Mouse (Mus musculus): ENCODE results near the gene Arfgap1.

Arfgap1 gene

DNA sequence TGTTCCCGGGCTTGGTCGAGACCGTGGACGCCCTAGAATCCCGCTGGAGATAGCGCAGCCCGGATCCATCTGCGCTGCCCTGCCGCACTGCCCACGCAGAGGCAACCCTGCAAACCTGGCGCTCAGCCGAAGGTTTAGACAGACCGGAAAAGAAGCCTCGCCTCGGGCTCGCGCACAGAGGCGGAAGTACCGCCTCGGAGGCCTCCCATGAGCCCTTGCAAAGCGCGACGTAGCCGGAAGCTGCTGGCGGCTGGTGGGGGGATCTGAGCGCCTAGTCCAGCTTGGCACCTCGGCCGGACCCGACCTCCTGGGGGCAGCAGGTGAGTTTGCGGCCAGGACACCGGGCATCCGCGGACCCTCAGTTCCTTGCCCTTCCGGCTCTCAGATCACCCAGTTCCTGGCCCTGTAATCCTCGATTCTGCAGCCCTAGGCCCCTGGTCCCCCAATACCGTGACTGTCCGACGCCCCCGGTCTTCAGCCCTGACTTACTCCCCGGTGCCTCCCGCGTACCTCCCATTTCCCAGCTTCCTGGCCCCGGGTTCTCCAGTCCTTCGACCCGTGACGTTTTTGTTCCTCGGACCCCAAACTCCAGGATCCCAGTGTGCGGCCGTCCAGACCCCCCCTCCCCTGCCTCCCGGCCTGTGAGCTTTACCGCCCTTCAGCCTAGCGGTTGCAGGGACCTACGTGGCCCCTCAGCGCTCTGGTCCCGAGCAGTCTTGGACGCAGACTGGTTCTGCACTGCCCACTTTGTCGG lies at the start of gene Arfgap1:
TSS of gene Arfgap1 (plus strand) at position 216 of the 754 bp plus-strand sequence.
- DNase-seq (ENCODE audit: low read depth, low spot score): peak; percentile 85

DNA sequence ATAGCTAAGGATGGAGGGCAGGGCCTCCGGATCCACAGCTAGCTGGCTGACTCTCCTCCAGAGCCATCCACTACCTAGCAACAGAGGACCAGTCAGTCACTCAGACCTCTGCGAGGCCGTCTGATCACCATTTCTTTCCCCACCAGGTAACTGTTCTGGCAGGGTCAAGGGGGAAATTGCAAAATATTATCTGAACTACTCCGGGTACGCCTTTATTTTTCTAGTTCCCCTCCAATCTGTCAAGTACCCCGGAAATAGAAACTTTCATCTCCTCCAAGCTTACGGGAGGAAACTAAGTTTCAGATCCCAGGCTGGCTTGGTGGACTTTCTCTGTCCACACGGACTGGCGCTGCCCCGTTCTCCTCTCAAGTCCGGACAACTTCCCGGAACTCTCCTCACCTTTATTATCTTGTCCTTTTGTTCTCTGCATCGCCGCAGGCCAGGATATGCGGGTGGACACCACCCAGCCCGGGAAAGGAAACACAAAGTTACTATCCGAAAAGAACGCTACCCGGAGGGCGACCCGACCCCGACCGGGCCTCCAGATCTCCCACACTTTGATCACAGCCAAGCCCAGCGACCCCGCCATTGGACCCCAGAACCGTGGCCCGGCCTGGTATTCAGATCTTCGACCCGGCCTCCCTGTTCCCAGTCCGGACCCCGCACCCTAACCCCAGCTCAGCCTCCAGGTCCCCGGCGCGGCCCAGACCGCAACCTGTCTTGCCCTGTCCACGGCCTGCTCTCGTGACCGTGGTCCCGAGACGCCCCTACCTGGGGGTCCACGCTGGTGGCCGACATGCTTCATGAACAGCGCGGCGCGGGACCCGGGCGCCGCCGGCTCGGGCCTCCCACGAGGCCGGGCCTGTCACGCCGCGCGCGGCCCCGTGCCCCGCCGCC lies 46.9 kb upstream of the Arfgap1 start:
- DNase-seq (ENCODE audit: low read depth, low spot score): no peak

DNA sequence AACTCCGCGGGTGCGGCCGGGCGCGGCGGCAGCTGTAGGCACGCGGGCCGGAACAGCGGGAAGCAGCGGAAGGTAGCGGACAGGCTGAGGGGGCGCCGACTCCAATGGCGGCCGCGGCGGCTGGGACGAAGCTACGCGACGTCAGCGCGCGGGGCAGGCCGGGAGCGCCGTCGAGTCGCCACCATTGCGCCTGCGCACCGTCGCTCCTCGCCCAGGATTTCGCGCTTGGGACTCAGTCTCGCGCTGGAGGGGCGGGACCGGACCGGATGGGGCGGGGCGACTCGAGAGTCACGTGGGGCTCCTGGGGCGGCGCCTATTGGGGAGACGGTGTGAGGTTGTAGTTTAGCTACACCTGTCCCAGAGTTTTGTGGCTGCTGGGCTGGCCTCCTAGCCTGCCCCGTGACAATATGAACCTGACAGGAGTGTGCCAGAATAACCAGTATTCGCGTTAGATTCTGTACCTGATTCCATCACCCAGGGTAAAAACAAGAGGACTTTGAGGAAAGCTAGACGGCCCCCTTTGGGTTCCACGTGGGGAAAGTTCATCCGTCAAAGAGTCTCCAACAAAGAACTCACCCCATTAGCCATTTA lies 46.1 kb upstream of the Arfgap1 start, which contains the start of gene Ythdf1:
TSS of gene Ythdf1 (minus strand) at position 140 of the 591 bp plus-strand sequence.
- peak; percentile 93 for DNase-seq (ENCODE audit: low read depth, low spot score)

DNA sequence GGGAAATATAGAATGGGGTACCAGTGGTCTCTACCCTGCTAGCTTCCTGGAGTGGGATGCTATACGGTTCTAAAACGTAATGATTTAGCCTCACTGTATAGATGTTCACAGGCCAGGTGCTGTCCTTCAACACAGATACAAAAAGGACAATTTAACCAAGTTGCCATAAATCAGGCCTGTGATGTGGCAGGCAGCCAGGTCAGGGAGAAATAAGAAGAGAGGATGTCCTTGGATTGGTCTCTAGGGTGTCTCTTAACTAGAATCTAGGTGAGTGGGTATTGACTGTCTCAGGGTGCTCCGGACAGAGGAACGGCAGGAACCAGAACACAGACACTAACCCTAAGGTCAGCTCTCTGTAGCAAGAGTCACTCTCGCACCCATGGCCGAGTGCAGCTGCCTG lies 44.3 kb upstream of the Arfgap1 start:
- no peak for DNase-seq (ENCODE audit: low read depth, low spot score)

DNA sequence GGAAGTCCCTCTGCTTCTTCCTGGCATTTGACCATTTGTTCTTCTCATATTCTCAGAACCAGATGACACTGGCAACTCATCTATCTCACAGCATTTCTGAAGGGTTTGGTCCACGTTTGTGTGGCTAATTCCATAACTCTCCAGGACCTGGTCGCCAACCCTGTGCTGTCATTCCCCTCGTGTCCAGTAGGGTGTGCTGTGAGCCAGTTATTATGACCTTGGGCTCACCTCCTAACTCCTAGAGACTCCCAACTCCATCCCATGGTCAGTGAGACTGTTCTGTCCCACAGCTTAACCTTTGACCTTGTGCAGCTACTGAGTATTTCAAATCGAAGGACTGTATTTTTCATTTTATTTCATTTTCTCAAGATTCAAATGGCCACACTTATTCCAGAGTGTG lies 41.8 kb upstream of the Arfgap1 start:
- peak; percentile 73 for DNase-seq (ENCODE audit: low read depth, low spot score)

DNA sequence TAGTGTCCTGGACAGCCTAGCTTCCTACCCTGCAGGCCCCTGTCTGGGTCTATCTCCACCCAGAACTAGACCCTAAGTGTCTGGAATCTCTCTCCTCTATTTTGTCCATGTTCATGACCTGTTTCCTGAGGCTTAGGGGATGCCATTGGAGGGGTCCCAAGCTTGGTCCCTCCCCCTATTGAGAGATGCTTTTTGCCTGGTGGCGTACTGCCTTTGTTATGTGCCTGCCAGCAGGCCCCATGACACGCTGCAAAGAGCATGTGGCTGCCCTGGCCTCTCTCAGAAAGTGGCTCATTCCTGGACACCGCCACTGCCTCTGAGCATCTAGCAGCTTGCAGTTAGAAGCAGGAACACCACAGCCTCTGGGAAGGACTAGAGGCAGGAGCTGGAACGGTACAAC lies 38.3 kb upstream of the Arfgap1 start, which contains the start of gene Birc7:
TSS of gene Birc7 (plus strand) at position 301 of the 400 bp plus-strand sequence.
- no peak for DNase-seq (ENCODE audit: low read depth, low spot score)

DNA sequence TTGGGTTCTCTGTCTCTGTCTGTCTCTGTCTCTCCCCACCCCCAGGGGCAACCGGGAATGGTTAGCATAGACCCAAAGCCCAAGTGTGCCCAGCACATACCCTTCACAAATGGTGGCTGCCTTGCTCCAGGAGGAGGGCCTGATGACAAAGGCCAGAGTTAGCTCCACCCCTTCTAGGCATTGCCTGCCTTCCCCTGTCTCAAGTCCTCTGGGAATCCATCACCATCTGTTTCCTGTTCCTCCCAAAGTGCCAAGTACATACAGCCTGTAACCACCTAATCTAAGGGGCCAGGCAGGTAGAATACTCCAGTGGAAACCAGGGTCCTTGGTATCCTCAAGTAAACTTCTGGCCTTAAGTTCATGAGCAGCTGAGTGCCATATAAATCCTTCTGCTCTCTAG lies 34.6 kb upstream of the Arfgap1 start:
- DNase-seq (ENCODE audit: low read depth, low spot score): no peak

DNA sequence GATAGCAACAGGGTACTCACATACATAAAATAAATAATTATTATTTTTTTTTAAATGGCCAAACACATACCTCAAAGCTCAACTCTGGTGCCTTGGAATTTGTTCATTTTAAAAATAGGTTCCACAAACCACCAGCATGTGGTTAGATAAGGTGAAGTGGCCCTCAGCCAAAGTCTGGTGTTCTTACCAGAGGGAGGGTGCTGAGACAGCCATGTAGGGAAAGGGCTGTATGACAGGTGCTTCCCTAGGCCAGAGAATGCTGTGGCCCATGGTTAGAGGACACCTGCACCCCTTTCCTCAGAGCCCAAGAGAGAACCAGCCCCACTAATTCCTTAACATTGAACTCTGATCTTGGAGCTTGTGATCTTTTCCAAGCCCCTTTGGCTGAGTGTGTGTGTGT lies 26.8 kb upstream of the Arfgap1 start:
- DNase-seq (ENCODE audit: low read depth, low spot score): no peak

DNA sequence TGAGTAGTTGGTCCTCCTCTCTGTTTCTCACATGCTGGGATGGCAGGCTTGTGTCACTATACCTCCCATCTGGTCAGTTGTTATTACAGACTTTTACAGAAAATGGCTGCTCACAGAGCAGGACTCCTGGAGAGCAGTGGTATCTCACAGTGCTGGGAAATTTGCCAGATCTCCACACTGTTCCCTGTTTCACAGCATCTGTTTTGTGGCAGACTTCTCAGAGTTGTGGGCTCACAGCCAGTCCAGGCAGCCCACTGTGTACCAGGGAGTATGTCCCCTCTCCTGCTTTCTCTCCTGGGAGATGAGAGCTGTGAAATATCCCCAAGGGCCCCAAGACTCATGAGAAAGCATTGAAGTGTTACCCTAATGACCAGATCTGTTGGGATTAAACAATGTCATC lies 25.2 kb upstream of the Arfgap1 start:
- DNase-seq (ENCODE audit: low read depth, low spot score): no peak

DNA sequence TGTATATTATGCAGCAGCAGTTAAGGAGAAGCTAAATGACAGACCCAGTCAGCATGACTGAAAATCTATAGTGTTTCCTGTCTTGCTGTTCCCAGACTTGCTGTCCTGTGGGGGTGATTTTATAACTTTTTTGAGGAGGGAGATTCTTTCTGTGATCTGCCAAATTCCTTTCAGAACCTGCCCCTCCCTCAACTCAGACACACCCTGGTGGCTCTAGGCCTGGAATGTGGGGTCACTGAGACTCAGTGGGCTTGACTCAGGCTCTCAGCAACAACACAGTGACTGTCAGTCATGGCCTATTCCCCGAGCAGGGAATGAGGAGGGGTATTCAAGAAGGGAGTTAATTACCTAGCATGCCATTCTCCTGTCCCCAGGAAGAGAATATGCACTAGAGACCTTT lies 17.1 kb upstream of the Arfgap1 start:
- no peak for DNase-seq (ENCODE audit: low read depth, low spot score)

DNA sequence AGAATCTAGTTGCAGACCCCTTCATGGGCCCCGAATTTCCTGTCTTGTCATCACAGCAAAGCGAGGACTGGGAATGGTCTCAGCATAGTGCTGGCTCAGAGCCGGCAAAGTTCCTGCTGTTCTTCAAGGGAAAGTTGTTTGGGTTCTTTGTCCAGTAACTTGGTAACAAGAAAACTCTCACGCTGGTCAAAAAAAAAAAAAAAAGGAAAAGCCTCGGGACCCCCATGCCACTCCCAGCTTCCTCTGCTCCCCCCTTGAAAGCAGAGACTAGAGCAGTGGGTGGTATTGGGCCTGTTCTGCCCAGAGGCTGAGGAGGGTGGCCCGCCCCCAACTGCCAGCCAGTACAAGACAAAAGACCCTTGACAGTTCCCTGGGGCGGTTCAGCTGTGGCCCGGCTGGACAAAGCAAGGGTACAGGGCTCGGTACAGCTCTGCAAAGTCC lies 14.3 kb upstream of the Arfgap1 start:
- no peak for DNase-seq (ENCODE audit: low read depth, low spot score)

DNA sequence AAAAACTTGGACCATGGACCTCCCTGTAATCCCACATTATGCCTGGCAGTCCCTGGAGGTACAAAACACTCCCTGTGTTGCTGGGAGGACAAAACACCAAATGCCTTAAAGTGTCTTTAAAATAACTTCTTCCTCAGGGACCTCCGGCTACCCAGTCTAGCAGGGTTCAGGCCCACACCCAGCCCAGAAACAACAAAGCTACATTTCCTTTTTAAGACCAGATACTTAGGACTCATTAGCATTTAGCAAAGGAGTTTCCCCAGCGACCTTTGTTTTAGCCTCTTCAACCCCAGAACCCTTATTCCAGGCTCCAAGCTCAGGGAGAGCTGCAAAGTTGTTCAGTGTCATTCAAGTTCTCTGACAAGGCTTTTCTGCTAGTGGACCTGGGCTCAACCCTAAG lies 13.4 kb upstream of the Arfgap1 start:
- no peak for DNase-seq (ENCODE audit: low read depth, low spot score)

DNA sequence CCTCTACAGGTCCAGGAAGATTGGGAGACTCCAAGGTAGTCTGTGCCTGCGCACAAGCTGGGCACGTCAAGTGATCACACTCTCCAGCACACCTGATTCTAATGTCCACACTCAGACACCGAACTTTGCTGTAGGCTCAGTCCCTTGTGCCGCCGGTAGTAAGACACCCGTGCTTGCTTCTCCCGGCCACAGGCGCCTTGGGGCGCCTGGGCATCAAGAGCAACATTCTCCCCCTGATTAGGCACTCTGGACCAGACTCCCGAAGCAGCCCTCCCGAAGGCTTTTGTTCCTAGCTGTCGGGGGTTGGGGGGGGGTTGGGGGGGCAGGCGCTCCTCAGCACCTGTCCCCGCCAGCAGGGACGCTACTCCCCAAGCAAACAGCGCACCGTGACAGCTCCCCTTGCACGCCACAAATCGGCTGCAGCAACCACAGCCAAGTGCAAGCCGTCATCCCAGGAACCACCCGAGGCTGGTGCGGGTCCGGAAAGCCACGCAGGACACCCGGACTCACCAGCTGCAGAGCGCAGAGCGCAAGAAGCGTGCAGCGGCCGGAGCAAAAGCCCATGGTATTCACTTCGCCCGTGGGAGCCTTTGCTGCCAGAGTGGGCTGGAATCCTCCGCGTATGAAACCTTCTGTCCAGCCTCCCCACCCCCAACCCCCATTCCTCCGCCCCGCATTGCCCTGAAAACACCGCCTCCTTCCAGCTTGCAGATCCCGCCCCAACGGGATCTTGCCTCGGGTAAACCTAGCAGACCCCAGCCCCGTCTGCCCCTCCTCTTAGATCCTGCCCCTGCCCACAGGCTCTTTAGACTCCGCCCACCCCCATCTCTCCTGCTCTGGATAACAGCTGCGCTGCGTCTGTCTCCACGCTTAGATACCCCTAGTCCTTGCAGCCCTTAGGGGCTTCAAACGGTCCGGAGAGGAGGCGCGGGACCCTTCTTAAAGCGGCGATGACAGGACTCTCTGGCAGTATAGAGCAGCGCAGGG lies 12.7 kb upstream of the Arfgap1 start, which contains the start of gene Nkain4:
TSS of gene Nkain4 (minus strand) at position 639 of the 987 bp plus-strand sequence.
- DNase-seq (ENCODE audit: low read depth, low spot score): peak; percentile 61

DNA sequence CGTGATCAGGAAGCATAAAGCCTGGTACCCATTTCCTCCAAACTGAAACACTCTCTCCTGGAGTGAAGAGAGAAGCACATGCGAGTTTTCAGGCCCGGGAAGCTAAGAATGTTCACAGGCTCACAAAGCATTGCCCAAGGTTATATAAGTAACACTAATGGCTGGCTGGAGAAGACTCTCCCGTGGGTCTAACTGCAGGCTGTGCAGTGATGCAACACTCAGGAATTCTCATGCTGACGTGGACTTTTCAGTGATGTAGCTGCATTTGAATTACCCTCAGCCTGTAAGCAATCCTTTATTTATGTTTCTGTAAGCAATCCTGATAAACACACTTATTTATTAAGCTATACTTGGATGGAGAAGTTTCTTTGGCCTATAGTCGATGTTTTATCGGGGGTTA lies 7.4 kb upstream of the Arfgap1 start:
- DNase-seq (ENCODE audit: low read depth, low spot score): no peak

DNA sequence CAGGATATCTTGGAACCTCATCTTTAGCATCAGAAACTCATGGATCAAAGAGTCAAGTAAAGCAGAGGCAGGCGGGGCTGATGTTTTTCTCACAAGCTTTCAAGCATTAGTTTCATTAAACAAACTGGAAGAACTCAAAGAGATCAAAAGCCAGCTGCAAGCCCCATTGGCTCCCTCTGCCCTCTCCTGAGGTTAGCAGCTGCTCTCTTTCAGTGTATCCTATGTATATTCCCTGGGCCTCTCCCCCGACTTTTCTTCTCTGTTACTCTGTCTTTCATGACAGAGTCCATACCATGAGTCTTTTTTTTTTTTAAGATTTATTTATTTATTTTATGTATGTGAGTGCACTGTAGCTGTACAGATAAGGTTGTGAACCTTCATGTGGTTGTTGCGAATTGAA lies 6.8 kb upstream of the Arfgap1 start:
- DNase-seq (ENCODE audit: low read depth, low spot score): no peak

DNA sequence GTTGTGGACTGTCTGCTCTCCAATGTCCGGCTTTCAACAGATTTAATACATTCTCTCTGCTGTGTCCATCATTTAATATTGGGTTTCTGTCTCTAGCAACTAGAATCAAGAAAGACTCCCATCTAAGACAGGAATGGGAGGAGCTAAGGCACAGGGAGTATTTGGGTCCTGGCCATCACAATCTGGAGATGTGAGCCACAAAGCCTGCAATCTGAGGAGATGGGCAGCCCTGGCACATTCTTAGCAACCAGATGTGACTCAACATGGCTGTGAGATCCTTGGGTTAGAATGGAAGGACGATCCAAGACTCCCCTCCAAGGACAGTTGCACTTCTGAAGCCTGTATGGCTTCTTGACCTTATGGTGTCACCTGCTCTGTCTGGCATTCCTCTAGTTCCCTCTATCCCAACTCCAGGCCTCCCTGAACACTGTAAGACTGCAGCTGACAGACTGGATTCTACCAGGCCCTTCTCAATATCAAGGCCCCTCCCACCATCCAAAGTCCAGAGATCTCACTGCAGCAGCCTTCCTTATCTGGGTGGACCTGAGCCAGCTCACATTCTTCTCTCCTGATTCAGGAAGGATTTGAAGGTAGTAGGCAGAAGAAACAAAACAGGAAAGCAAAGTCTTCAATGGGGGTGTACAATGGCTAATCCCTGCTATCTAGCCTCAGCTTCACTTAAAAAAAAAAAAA lies 4.3 kb upstream of the Arfgap1 start:
- no peak for DNase-seq (ENCODE audit: low read depth, low spot score)

DNA sequence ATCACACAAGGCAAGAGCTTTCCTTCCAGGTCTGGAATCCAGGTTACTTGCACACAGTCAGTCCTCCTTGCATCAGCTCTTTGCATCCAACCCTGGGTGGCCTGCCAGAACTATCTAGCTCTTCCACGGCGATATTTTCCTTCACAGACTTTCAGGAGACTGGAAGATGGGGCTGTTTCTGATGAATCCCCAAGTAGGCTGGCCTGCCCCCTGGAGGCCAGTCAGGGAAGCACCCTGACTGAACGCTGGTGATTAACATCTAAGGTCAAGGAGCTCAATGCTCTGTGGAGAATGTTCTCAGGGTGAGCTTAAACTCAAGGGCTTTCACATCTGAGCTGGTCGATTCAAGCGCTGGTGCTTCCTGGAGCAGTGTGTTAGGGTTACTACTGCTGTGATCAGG lies 3.1 kb upstream of the Arfgap1 start:
- peak; percentile 70 for DNase-seq (ENCODE audit: low read depth, low spot score)

DNA sequence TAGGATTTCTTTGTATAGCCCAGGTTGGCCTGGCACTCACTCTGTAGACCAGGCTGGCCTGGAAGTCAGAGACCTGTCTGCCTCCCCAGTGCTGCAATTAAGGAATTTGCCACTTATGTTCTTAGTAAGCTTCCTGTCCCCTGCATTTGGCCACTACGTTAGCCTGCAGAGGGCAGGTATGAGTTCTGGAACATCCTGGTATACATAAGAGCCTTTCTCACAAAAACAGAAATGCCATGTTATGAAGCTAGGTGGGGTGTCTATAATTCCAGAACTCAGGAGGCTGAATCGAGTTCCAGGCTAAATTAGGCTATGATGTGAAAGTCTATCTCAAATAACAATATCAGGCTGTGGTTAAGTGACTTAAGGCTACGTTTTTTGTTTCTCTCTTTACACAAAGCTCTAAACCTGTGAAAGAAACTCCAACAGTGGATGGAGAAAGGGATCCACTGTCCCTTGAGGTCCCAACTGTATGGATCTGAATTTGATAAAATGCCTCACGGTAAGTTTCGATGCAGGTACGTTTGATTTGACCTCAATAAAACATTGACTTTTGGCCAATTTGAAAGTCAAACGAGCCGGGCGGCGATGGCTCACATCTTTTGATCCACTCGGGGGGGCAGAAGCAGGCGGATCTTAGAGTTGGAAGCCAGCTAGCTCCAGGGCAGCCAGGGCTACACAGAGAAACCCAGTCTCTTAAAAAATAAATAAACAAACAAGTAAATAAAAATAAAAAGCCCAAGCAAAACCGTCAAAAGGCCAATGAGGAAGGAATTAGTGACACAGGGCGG lies 738 bp upstream of the Arfgap1 start:
- DNase-seq (ENCODE audit: low read depth, low spot score): no peak

DNA sequence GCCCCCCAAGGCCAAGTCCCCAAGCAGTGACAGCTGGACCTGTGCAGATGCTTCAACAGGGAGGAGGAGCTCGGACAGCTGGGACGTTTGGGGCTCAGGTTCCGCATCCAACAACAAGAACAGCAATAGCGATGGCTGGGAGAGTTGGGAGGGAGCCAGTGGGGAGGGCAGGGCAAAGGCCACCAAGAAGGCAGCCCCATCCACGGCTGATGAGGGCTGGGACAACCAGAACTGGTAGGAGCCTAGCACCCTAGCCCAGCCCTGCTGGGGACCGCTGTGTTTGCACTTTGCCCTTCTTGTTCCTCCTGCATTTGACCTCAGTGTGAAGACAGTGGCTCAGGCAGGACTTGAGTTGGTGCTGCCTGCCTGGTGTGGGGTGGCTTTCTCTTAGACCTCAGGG lies 14.1 kb downstream of the Arfgap1 start:
- DNase-seq (ENCODE audit: low read depth, low spot score): no peak
